Mouse (Mus musculus) liver, embryonic 15.5 days (tissue): ENCODE measurements around the gene Ctss. TPM values are rescaled to one million over a fixed set of nuclear protein-coding genes. Genes with fewer than 3 reads are reported as not detected.

ENCODE experiments used
- ATAC-seq: fragments of 200-750 bp; cut with Nextera tagmentation; 2 replicates; pipeline ENCODE4 v1.8.0; 2017; ENCODE audit warnings: moderate number of reproducible peaks, mild to moderate bottlenecking, moderate library complexity; ENCODE audit not compliant: insufficient read depth
- H3K27ac ChIP-seq: fragments of 300-500 bp; sonication (generic); replicated peaks from 2 replicates; pipeline ENCODE4 v1.5.1; 2015; ENCODE audit warnings: mild to moderate bottlenecking, inconsistent platforms
- H3K27me3 ChIP-seq: fragments of 300-500 bp; sonication (generic); 2 replicates; pipeline ENCODE4 v1.6.1; 2015; ENCODE audit warnings: mild to moderate bottlenecking, inconsistent platforms
- H3K36me3 ChIP-seq: fragments of 300-500 bp; sonication (generic); replicated peaks from 2 replicates; pipeline ENCODE4 v1.6.1; 2015; ENCODE audit warnings: moderate library complexity, mild to moderate bottlenecking, inconsistent platforms
- H3K4me1 ChIP-seq: fragments of 300-500 bp; sonication (generic); replicated peaks from 2 replicates; pipeline ENCODE4 v1.6.1; 2015; ENCODE audit warnings: inconsistent platforms
- H3K4me2 ChIP-seq: fragments of 300-500 bp; sonication (generic); 2 replicates; pipeline ENCODE4 v1.6.1; 2015; ENCODE audit warnings: moderate library complexity, mild to moderate bottlenecking, inconsistent platforms
- H3K4me3 ChIP-seq: fragments of 300-500 bp; sonication (generic); replicated peaks from 2 replicates; pipeline ENCODE4 v1.5.1; 2015; ENCODE audit warnings: mild to moderate bottlenecking, inconsistent platforms
- H3K9ac ChIP-seq: fragments of 300-500 bp; sonication (generic); 2 replicates; pipeline ENCODE4 v1.6.1; 2015; ENCODE audit warnings: moderate library complexity, mild to moderate bottlenecking, inconsistent platforms
- H3K9me3 ChIP-seq: fragments of 300-500 bp; sonication (generic); replicated peaks from 2 replicates; pipeline ENCODE4 v1.6.1; 2016; ENCODE audit warnings: inconsistent platforms
- WGBS: fragments of 180-500 bp; shearing (Covaris S2); methylation state at CpG from one replicate; pipeline ENCODE4 v1.1.7; 2015; ENCODE audit warnings: mixed read lengths; ENCODE audit not compliant: insufficient replicate concordance; 5-methylcytosine and 5-hydroxymethylcytosine counted together
- polyA plus RNA-seq: library from polyadenylated mRNA; unstranded; fragments of >200 nt; fragmentation: Nextera tagmentation; extraction: Ambion mirVana; gene quantifications from 2 replicates; pipeline ENCODE4 v1.2.1, GENCODE M21; 2015

Ctss gene
- 34.9 and 37.1 TPM in 2 replicates for polyA plus RNA-seq

DNA sequence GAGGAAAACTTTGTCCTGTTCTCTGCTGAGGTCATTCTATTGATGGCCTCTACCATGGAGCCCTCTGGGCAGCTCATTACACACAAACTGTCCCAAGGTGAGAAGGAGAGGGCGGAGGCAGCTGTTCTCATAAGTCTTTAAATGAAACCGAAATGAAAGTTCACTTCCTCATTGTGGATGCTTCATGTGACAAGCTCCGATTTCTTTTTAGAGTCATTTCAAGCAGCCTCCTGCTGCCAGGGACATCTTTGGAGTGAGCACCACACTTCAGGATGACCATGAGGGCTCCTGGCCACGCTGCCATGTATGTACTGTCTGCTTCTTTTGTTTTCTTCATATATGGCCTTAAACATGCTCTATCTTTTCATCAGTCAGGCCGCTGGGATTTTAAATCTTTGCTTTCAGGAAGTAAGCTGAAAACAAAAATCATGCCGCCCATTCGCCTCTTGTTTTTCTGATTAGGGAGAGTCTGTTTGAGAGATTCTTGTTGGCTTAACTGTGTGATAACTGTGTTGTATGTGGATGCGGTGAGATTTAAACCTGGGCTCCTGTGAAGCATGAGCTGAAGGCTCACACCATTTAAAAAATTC, at the start of gene Ctss:
TSS of gene Ctss (plus strand) at position 165 of the 590 bp plus-strand sequence.
- Histone ChIP-seq H3K4me3 (no peak within 1 kb of the TSS), H3K27ac (peak within 1 kb of the TSS; percentile 7; the same call in 1 of the 2 replicates), H3K36me3 (no peaks in the 10 kb centered on the region), H3K9ac (no peak within 1 kb of the TSS), H3K9me3 (no peaks in the 10 kb centered on the region), H3K4me2 (peak within 1 kb of the TSS; percentile 29; the same call in 1 of the 2 replicates), H3K27me3 (peaks cover 4% of the 10 kb centered on the region; the same call in 1 of the 2 replicates), H3K4me1 (peaks cover 39% of the 10 kb centered on the region)
- ATAC-seq, result no peak
- 61% methylated on average over 8 of the region's 8 CpGs for WGBS

GRCm38 (mm10) chr3:95478966-95479365, 47.6 kb upstream of the Ctss start:
- H3K9me3 ChIP-seq, result no peaks in the 10 kb centered on the region
- H3K9ac ChIP-seq, result no peak overlapping the region
- no peaks in the 10 kb centered on the region for H3K27me3 ChIP-seq
- H3K36me3 ChIP-seq, result peaks cover 84% of the 10 kb centered on the region
- WGBS, result 89% methylated on average over 1 of the region's 1 CpGs
- no peak overlapping the region for H3K4me3 ChIP-seq
- no peak for ATAC-seq
- H3K4me1 ChIP-seq, result no peaks in the 10 kb centered on the region
- H3K27ac ChIP-seq, result no peak overlapping the region
- H3K4me2 ChIP-seq, result no peak overlapping the region

DNA sequence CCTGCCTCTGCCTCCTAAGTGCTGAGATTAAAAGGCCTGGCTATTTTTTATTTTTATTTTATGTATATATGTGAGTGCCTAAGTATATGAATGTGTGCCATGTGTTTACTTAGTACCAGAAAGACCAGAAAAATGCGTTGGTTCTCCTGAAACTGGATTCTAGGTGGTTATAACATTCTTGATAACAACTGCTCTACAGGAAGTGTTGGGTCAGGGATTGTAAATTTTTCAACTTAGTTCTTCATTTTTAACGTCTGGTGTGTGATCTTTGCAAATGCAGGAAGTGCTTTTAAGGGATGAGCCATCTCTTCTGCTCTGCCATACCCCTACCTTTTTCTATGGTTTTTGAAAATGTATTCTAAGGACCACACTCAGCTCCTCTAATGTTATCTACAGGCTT, 40.2 kb upstream of the Ctss start:
- H3K27me3 ChIP-seq, result no peaks in the 10 kb centered on the region
- no peaks in the 10 kb centered on the region for H3K9me3 ChIP-seq
- H3K4me3 ChIP-seq, result no peak overlapping the region
- H3K9ac ChIP-seq, result no peak overlapping the region
- WGBS, result 31% methylated on average over 2 of the region's 2 CpGs
- no peak overlapping the region for H3K4me2 ChIP-seq
- H3K27ac ChIP-seq, result no peak overlapping the region
- H3K4me1 ChIP-seq, result no peaks in the 10 kb centered on the region
- no peak for ATAC-seq
- H3K36me3 ChIP-seq, result peaks cover 82% of the 10 kb centered on the region

DNA sequence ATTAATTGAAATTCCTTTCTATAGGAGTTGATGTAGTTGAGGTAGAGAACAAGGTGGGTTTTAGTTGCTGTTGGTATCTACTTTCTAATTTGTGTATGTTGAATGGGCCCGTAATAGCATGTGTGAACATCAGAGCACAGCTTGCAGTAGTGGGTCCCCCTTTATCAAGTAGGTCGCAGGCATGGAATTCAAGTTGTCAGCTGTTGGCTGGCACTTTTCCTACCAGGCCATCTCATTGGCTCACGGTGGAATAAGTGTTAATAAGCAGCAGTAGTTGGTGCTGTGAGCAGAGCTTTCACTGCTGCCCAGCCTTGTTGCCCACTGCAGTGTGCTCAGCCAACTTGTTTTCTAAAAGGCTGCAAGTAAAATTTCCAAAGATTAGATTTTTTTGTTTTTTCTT, 37.9 kb upstream of the Ctss start:
- Histone ChIP-seq H3K27me3 (no peaks in the 10 kb centered on the region), H3K27ac (no peak overlapping the region), H3K36me3 (peaks cover 90% of the 10 kb centered on the region), H3K9me3 (no peaks in the 10 kb centered on the region), H3K9ac (no peak overlapping the region), H3K4me2 (no peak overlapping the region), H3K4me3 (no peak overlapping the region), H3K4me1 (no peaks in the 10 kb centered on the region)
- ATAC-seq, result no peak
- WGBS, result 68% methylated on average over 3 of the region's 3 CpGs

DNA sequence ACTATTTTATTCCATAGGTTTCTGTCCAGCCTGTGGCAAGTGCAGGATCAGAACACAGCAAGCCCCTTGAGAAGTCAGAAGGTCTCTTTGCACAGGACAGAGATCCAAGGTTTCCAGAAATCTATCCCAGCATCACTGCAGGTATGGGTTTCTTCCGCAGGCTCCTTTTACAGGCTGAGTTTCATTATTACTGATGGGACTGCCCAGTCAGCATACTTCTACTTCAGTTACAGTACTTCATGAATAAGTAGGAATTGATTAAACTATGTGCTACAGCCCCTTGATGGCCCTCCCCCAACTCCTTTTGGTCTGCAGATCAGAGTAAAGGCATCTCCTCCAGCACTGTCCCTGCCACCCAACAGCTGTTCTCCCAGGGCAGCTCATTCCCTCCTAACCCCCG, 36.3 kb upstream of the Ctss start:
- Histone ChIP-seq H3K36me3 (peaks cover 95% of the 10 kb centered on the region), H3K27me3 (no peaks in the 10 kb centered on the region), H3K4me3 (no peak overlapping the region), H3K4me1 (no peaks in the 10 kb centered on the region), H3K27ac (no peak overlapping the region), H3K4me2 (no peak overlapping the region), H3K9ac (no peak overlapping the region), H3K9me3 (no peaks in the 10 kb centered on the region)
- 92% methylated on average over 2 of the region's 2 CpGs for WGBS
- ATAC-seq, result no peak

GRCm38 (mm10) chr3:95494342-95494741, 32.2 kb upstream of the Ctss start:
- Histone ChIP-seq H3K27me3 (no peaks in the 10 kb centered on the region), H3K4me1 (0 out of 2 replicates have a peak, but pooled peaks cover 3% of the 10 kb centered on the region), H3K4me2 (no peak overlapping the region), H3K4me3 (no peak overlapping the region), H3K9ac (no peak overlapping the region), H3K36me3 (peaks cover 77% of the 10 kb centered on the region), H3K9me3 (no peaks in the 10 kb centered on the region), H3K27ac (no peak overlapping the region)
- WGBS, result 60% methylated on average over 6 of the region's 6 CpGs
- peak; percentile 64; the same call in 1 of the 2 replicates for ATAC-seq

DNA sequence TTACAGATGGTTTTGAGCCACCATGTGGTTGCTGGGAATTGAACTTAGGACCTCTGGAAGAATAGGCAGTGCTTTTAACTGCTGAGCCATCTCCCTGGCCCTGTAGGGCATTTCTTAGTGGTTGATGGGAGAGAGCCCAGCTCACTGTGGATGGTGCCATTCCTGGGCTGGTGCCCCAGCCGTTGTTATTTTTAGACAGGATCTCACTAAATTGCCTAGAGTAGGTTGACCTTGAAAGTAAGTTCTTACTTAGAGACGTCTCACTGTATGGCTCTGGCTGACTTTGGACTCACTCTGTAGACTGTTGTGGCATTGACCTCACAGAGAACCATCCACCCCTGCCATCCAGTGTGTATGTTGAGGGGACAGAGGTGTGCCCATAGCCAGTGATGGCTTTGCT, 28.4 kb upstream of the Ctss start:
- H3K9ac ChIP-seq, result no peak overlapping the region
- 72% methylated on average over 2 of the region's 2 CpGs for WGBS
- H3K27ac ChIP-seq, result no peak overlapping the region

DNA sequence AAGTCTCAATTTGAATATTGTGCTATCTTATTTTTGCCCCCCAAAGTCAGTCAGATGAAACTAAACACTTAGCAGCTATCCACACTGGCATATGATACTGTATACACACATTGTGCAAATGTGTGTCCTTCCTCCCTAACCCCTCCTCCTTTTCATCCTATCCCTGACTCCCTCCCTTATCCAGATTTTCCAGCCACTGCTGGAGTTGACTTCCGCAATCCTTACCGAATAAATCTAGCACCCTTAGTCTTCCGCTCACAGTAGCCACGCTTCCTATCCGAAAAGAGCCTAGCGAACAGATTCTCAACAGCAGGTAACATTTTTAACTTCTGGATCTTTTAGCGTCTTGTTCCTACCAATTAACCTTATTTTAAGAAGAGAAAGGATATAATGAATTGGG, 27.6 kb upstream of the Ctss start, which contains the start of gene Ctsk:
TSS of gene Ctsk (plus strand) at position 233 of the 400 bp plus-strand sequence.
- no peaks in the 10 kb centered on the region for H3K9me3 ChIP-seq
- no peak for ATAC-seq
- H3K4me3 ChIP-seq, result no peak within 1 kb of the TSS

More for the DNA sequence above, 28.4 kb upstream of the Ctss start:
- H3K9me3 ChIP-seq, result no peaks in the 10 kb centered on the region
- no peak overlapping the region for H3K4me3 ChIP-seq
- no peak overlapping the region for H3K4me2 ChIP-seq
- no peak for ATAC-seq
- H3K27me3 ChIP-seq, result peaks cover 8% of the 10 kb centered on the region
- H3K4me1 ChIP-seq, result 0 out of 2 replicates have a peak, but pooled peaks cover 3% of the 10 kb centered on the region
- peaks cover 40% of the 10 kb centered on the region for H3K36me3 ChIP-seq

DNA sequence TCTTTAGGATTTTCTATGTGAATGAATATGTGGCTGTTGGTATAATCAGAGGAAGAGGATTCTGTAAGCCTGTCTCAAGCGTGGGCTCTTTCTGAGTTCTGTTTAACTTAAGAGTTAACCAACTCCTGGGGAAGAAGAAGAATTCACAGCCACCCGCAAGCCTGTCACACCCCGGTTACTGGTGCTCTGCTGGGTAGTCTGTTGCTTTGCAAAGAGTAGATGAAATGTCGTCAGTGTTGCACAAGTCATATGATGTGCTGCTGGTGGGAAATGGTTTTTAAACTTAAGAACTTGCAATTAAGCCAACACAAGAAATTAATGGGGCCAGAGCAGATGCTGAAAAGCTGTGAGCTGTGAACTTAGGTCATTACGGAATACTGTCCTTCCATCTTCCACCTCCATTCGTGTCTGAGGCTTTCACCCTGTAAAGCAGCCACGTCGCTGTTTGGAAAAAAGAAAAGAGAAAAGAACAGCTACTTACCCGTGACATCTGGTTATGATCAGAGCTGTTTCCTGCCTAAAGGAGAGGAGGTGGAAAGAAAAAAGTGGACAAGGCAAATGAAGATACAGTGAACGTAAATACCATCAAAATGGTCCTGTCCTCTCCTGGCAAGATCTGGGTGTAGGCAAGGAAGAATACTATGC, 27.0 kb upstream of the Ctss start:
- H3K4me1 ChIP-seq, result 0 out of 2 replicates have a peak, but pooled peaks cover 3% of the 10 kb centered on the region
- H3K9me3 ChIP-seq, result no peaks in the 10 kb centered on the region
- H3K4me3 ChIP-seq, result no peak overlapping the region
- WGBS, result 65% methylated on average over 10 of the region's 10 CpGs
- H3K27me3 ChIP-seq, result peaks cover 8% of the 10 kb centered on the region
- no peak for ATAC-seq
- no peak overlapping the region for H3K4me2 ChIP-seq
- no peak overlapping the region for H3K27ac ChIP-seq
- H3K9ac ChIP-seq, result no peak overlapping the region
- peaks cover 26% of the 10 kb centered on the region for H3K36me3 ChIP-seq

More for the DNA sequence above, 27.6 kb upstream of the Ctss start, which contains the start of gene Ctsk:
- Histone ChIP-seq H3K4me1 (0 out of 2 replicates have a peak, but pooled peaks cover 3% of the 10 kb centered on the region), H3K4me2 (no peak within 1 kb of the TSS), H3K9ac (no peak within 1 kb of the TSS), H3K27ac (no peak within 1 kb of the TSS), H3K27me3 (peaks cover 8% of the 10 kb centered on the region), H3K36me3 (peaks cover 32% of the 10 kb centered on the region)
- WGBS, result 79% methylated on average over 7 of the region's 7 CpGs

DNA sequence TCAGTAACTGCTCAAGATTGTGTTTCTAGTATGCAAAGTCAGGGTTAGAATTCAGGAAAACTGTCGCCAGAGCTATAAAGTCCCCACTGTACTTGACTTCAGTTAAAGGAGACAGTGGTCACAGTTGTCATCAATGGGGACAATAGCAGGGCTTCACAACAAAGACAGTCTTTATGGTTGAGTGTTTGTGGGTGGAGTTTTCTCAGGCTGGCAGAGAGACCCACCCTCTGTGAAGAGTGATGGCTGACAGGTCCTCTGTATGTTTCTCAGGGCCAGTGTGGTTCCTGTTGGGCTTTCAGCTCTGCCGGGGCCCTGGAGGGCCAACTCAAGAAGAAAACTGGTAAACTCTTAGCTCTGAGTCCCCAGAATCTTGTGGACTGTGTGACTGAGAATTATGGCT, 24.3 kb upstream of the Ctss start:
- H3K4me3 ChIP-seq, result no peak overlapping the region
- no peak overlapping the region for H3K9ac ChIP-seq
- H3K4me1 ChIP-seq, result 0 out of 2 replicates have a peak, but pooled peaks cover 3% of the 10 kb centered on the region
- no peak overlapping the region for H3K4me2 ChIP-seq
- H3K27me3 ChIP-seq, result peaks cover 8% of the 10 kb centered on the region
- no peak overlapping the region for H3K27ac ChIP-seq
- 61% methylated on average over 2 of the region's 2 CpGs for WGBS
- ATAC-seq, result no peak
- no peaks in the 10 kb centered on the region for H3K9me3 ChIP-seq
- H3K36me3 ChIP-seq, result no peaks in the 10 kb centered on the region

GRCm38 (mm10) chr3:95509348-95509747, 17.2 kb upstream of the Ctss start:
- Histone ChIP-seq H3K9me3 (no peaks in the 10 kb centered on the region), H3K4me3 (no peak overlapping the region), H3K27ac (0 out of 2 replicates have a peak overlapping the region, but pooled peaks have one; percentile 25), H3K4me1 (peaks cover 19% of the 10 kb centered on the region), H3K9ac (no peak overlapping the region), H3K27me3 (no peaks in the 10 kb centered on the region), H3K36me3 (no peaks in the 10 kb centered on the region), H3K4me2 (no peak overlapping the region)
- WGBS, result 54% methylated on average over 6 of the region's 6 CpGs
- ATAC-seq, result no peak
